Mouse (Mus musculus): ENCODE measurements around the gene Hbq1b.
A peak's percentile ranks its signal among the peaks of the same experiment; 100 is the strongest.

Hbq1b gene

GRCm38 (mm10) chr11:32286695-32287492 lies at the start of gene Hbq1b:
Gene Hbq1b (plus strand): TSS chr11:32286965.
- peak; percentile 86 to 87 for DNase-seq (ENCODE audit: low spot score in 2 of 2)

GRCm38 (mm10) chr11:32237411-32237795 lies 49.4 kb upstream of the Hbq1b start:
- DNase-seq (ENCODE audit: low spot score in 2 of 2) = peak in 1 of 2 experiments; percentile 29

- DNase-seq (ENCODE audit: low spot score in 2 of 2) = peak in 1 of 2 experiments; percentile 74
These were observed 48.5 kb upstream of the Hbq1b start for GRCm38 (mm10) chr11:32238093-32238860.

GRCm38 (mm10) chr11:32241391-32241790 lies 45.4 kb upstream of the Hbq1b start:
- DNase-seq (ENCODE audit: low spot score in 2 of 2) = no peak

GRCm38 (mm10) chr11:32242209-32242608 lies 44.6 kb upstream of the Hbq1b start:
- DNase-seq (ENCODE audit: low spot score in 2 of 2) = no peak

GRCm38 (mm10) chr11:32243205-32243955 lies 43.4 kb upstream of the Hbq1b start:
- peak in 1 of 2 experiments; percentile 71 for DNase-seq (ENCODE audit: low spot score in 2 of 2)

- DNase-seq (ENCODE audit: low spot score in 2 of 2) = no peak
These were observed 42.7 kb upstream of the Hbq1b start for GRCm38 (mm10) chr11:32244064-32244463.

GRCm38 (mm10) chr11:32244617-32245016 lies 42.1 kb upstream of the Hbq1b start:
- no peak for DNase-seq (ENCODE audit: low spot score in 2 of 2)

- no peak for DNase-seq (ENCODE audit: low spot score in 2 of 2)
These were observed 41.2 kb upstream of the Hbq1b start for GRCm38 (mm10) chr11:32245614-32246013.

GRCm38 (mm10) chr11:32247068-32247467 lies 39.7 kb upstream of the Hbq1b start:
- no peak for DNase-seq (ENCODE audit: low spot score in 2 of 2)

GRCm38 (mm10) chr11:32248350-32248749 lies 38.4 kb upstream of the Hbq1b start:
- no peak for DNase-seq (ENCODE audit: low spot score in 2 of 2)

- no peak for DNase-seq (ENCODE audit: low spot score in 2 of 2)
These were observed 35.6 kb upstream of the Hbq1b start for GRCm38 (mm10) chr11:32250880-32251763.

- no peak for DNase-seq (ENCODE audit: low spot score in 2 of 2)
These were observed 33.6 kb upstream of the Hbq1b start for GRCm38 (mm10) chr11:32253121-32253520.

GRCm38 (mm10) chr11:32256146-32256545 lies 30.6 kb upstream of the Hbq1b start:
- no peak for DNase-seq (ENCODE audit: low spot score in 2 of 2)

GRCm38 (mm10) chr11:32256566-32256965 lies 30.2 kb upstream of the Hbq1b start:
- DNase-seq (ENCODE audit: low spot score in 2 of 2) = no peak

- no peak for DNase-seq (ENCODE audit: low spot score in 2 of 2)
These were observed 23.9 kb upstream of the Hbq1b start for GRCm38 (mm10) chr11:32262674-32263415.

- no peak for DNase-seq (ENCODE audit: low spot score in 2 of 2)
These were observed 21.5 kb upstream of the Hbq1b start for GRCm38 (mm10) chr11:32265117-32265738.

- DNase-seq (ENCODE audit: low spot score in 2 of 2) = no peak
These were observed 20.6 kb upstream of the Hbq1b start for GRCm38 (mm10) chr11:32266194-32266593.

GRCm38 (mm10) chr11:32266776-32267175 lies 20.0 kb upstream of the Hbq1b start:
- no peak for DNase-seq (ENCODE audit: low spot score in 2 of 2)

Data from right cerebral cortex, postnatal 10 days (tissue).